Comparison of ENCODE assay signal across 22 mouse cellular contexts in the genomic region with DNA sequence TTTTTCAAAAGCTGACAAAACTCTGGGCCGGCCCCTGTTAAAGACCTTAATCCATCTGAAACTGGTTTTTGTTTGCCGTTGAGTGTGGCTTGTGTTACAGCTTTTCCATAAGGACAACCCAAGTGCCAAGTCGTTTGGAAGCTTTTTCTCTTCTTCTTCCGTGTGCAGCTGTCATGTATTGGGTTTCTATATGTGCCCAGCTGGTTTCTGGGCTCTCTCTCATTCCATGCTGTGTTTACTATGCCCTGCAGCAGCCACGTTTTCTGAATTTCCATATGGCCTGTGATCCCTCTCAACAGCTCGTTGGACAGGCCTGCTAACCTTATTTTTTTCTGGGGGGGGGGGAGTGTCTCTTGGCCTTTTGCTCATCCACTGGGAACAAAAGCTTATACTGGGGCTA. TPM values are rescaled to one million over a fixed set of nuclear protein-coding genes. Genes with fewer than 3 reads are reported as not detected.
DNase-seq lines count a peak whose midpoint lies in the region; ATAC-seq lines count a peak whose summit lies in the region.
"Had no signal": no experiment of that assay in that cellular context is flagged by ENCODE, and none has a peak within 500 bp of the region (broad histone marks: within the 10 kb centered on the region; RNA-seq: fewer than 3 reads in every experiment).

No protein-coding gene starts in this region.

- H3K27ac ChIP-seq in forebrain, embryonic 16.5 days (ENCODE audit: low read length), result no peak overlapping the region
- H3K27ac ChIP-seq in forebrain, embryonic 13.5 days, result no peak overlapping the region
- no peak overlapping the region for H3K27ac ChIP-seq in limb, embryonic 13.5 days
- no peak overlapping the region for H3K27ac ChIP-seq in limb, embryonic 10.5 days
- no peak overlapping the region for H3K27ac ChIP-seq in embryonic facial prominence, embryonic 15.5 days (replicated peaks)
- peak overlapping the region; percentile 52; the same call in 1 of the 2 replicates for H3K27ac ChIP-seq in stomach, embryonic 16.5 days (ENCODE audit: low read length)
- H3K27ac ChIP-seq: hindbrain, embryonic 15.5 days had no signal

- peak; percentile 49; the same call in 1 of the 2 replicates for ATAC-seq in forebrain, embryonic 16.5 days
- ATAC-seq in forebrain, embryonic 13.5 days, result no peak
- peak; percentile 44; the same call in 1 of the 2 replicates for ATAC-seq in limb, embryonic 13.5 days (ENCODE audit: low FRiP score, low read depth)
- peak; percentile 55; the same call in 1 of the 2 replicates for ATAC-seq in embryonic facial prominence, embryonic 15.5 days (ENCODE audit: insufficient number of reproducible peaks, low FRiP score, low TSS enrichment, low read depth)
- ATAC-seq in stomach, embryonic 16.5 days (ENCODE audit: insufficient read depth, low FRiP score), result no peak

- no peak overlapping the region for H3K9ac ChIP-seq in forebrain, embryonic 16.5 days (replicated peaks; ENCODE audit: low read depth, low read length)
- H3K9ac ChIP-seq in forebrain, embryonic 13.5 days, result no peak overlapping the region
- H3K9ac ChIP-seq in limb, embryonic 13.5 days, result no peak overlapping the region
- H3K9ac ChIP-seq in embryonic facial prominence, embryonic 15.5 days, result no peak overlapping the region
- H3K9ac ChIP-seq in stomach, embryonic 16.5 days (ENCODE audit: low read length), result no peak overlapping the region
- H3K9ac ChIP-seq: embryonic facial prominence, embryonic 12.5 days; heart, embryonic 12.5 days; hindbrain, embryonic 15.5 days had no signal

- H3K36me3 ChIP-seq in forebrain, embryonic 16.5 days (ENCODE audit: control insufficient read depth, insufficient read depth), result no peaks in the 10 kb centered on the region
- H3K36me3 ChIP-seq in forebrain, embryonic 13.5 days (ENCODE audit: poor library complexity, severe bottlenecking), result no peaks in the 10 kb centered on the region
- no peaks in the 10 kb centered on the region for H3K36me3 ChIP-seq in limb, embryonic 13.5 days
- H3K36me3 ChIP-seq in limb, embryonic 10.5 days, result no peaks in the 10 kb centered on the region
- H3K36me3 ChIP-seq in embryonic facial prominence, embryonic 15.5 days, result no peaks in the 10 kb centered on the region
- no peaks in the 10 kb centered on the region for H3K36me3 ChIP-seq in stomach, embryonic 16.5 days (ENCODE audit: control insufficient read depth, insufficient read depth, low read length)
- H3K36me3 ChIP-seq: embryonic facial prominence, embryonic 12.5 days; heart, embryonic 12.5 days; hindbrain, embryonic 15.5 days had no signal

- H3K27me3 ChIP-seq in forebrain, embryonic 16.5 days (replicated peaks; ENCODE audit: control insufficient read depth, insufficient read depth, low read length), result no peaks in the 10 kb centered on the region
- no peaks in the 10 kb centered on the region for H3K27me3 ChIP-seq in forebrain, embryonic 13.5 days
- H3K27me3 ChIP-seq in limb, embryonic 13.5 days, result no peaks in the 10 kb centered on the region
- H3K27me3 ChIP-seq in limb, embryonic 10.5 days (ENCODE audit: low read depth, poor library complexity, severe bottlenecking), result no peaks in the 10 kb centered on the region
- H3K27me3 ChIP-seq in embryonic facial prominence, embryonic 15.5 days, result no peaks in the 10 kb centered on the region
- H3K27me3 ChIP-seq in stomach, embryonic 16.5 days (ENCODE audit: control insufficient read depth, insufficient read depth, low read length), result no peaks in the 10 kb centered on the region
- H3K27me3 ChIP-seq: embryonic facial prominence, embryonic 12.5 days; heart, embryonic 12.5 days; hindbrain, embryonic 15.5 days had no signal

- DNase-seq in limb, embryonic 10.5 days (ENCODE audit: low spot score), result no peak
- no peak for DNase-seq in left cerebral cortex, postnatal 25 days (ENCODE audit: low spot score in 2 of 2)
- DNase-seq: adrenal gland, adult 2 months; adrenal gland, postnatal 25 days; cerebellum, adult 2 months; embryo, embryonic 11 days; gastrocnemius, postnatal 14 days; heart, postnatal 36 days; kidney, adult 11 months had no signal

- 39% methylated on average over 6 of the region's 6 CpGs for WGBS in forebrain, embryonic 16.5 days
- 60% methylated on average over 6 of the region's 6 CpGs for WGBS in forebrain, embryonic 13.5 days
- 37% methylated on average over 6 of the region's 6 CpGs for WGBS in limb, embryonic 13.5 days
- 83% methylated on average over 6 of the region's 6 CpGs for WGBS in limb, embryonic 10.5 days
- 32% methylated on average over 6 of the region's 6 CpGs for WGBS in embryonic facial prominence, embryonic 15.5 days
- 45% methylated on average over 6 of the region's 6 CpGs for WGBS in stomach, embryonic 16.5 days

- no peak overlapping the region for H3K4me2 ChIP-seq in forebrain, embryonic 16.5 days (ENCODE audit: low read length)
- no peak overlapping the region for H3K4me2 ChIP-seq in forebrain, embryonic 13.5 days
- no peak overlapping the region for H3K4me2 ChIP-seq in limb, embryonic 13.5 days (replicated peaks)
- H3K4me2 ChIP-seq in embryonic facial prominence, embryonic 15.5 days (replicated peaks), result no peak overlapping the region
- H3K4me2 ChIP-seq in stomach, embryonic 16.5 days (ENCODE audit: low read depth, low read length), result no peak overlapping the region
- H3K4me2 ChIP-seq: embryonic facial prominence, embryonic 12.5 days; heart, embryonic 12.5 days; hindbrain, embryonic 15.5 days had no signal

- no peaks in the 10 kb centered on the region for H3K9me3 ChIP-seq in forebrain, embryonic 16.5 days (ENCODE audit: control insufficient read depth, low read length)
- H3K9me3 ChIP-seq in forebrain, embryonic 13.5 days (replicated peaks), result no peaks in the 10 kb centered on the region
- H3K9me3 ChIP-seq in limb, embryonic 13.5 days, result no peaks in the 10 kb centered on the region
- no peaks in the 10 kb centered on the region for H3K9me3 ChIP-seq in limb, embryonic 10.5 days (replicated peaks)
- H3K9me3 ChIP-seq in embryonic facial prominence, embryonic 15.5 days (replicated peaks), result no peaks in the 10 kb centered on the region
- no peaks in the 10 kb centered on the region for H3K9me3 ChIP-seq in stomach, embryonic 16.5 days (replicated peaks; ENCODE audit: control insufficient read depth, low read length)
- H3K9me3 ChIP-seq: embryonic facial prominence, embryonic 12.5 days; heart, embryonic 12.5 days; hindbrain, embryonic 15.5 days had no signal

- H3K4me1 ChIP-seq in forebrain, embryonic 16.5 days (replicated peaks; ENCODE audit: control insufficient read depth, insufficient read depth, low read length), result peaks cover 3% of the 10 kb centered on the region; the same call in 1 of the 2 replicates
- peaks cover 4% of the 10 kb centered on the region; the same call in 1 of the 2 replicates for H3K4me1 ChIP-seq in forebrain, embryonic 13.5 days
- peaks cover 11% of the 10 kb centered on the region for H3K4me1 ChIP-seq in limb, embryonic 13.5 days
- H3K4me1 ChIP-seq in limb, embryonic 10.5 days, result peaks cover 23% of the 10 kb centered on the region
- H3K4me1 ChIP-seq in embryonic facial prominence, embryonic 15.5 days, result peaks cover 8% of the 10 kb centered on the region; the same call in 1 of the 2 replicates
- peaks cover 13% of the 10 kb centered on the region for H3K4me1 ChIP-seq in stomach, embryonic 16.5 days (ENCODE audit: control insufficient read depth, insufficient read depth, low read length)
- H3K4me1 ChIP-seq: embryonic facial prominence, embryonic 12.5 days had no signal

- no peak overlapping the region for H3K4me3 ChIP-seq in forebrain, embryonic 16.5 days (replicated peaks; ENCODE audit: low read length)
- H3K4me3 ChIP-seq in forebrain, embryonic 13.5 days, result no peak overlapping the region
- no peak overlapping the region for H3K4me3 ChIP-seq in limb, embryonic 13.5 days
- H3K4me3 ChIP-seq in limb, embryonic 10.5 days, result no peak overlapping the region
- H3K4me3 ChIP-seq in embryonic facial prominence, embryonic 15.5 days (replicated peaks), result no peak overlapping the region
- H3K4me3 ChIP-seq in stomach, embryonic 16.5 days (replicated peaks; ENCODE audit: low read length), result no peak overlapping the region
- H3K4me3 ChIP-seq: embryonic facial prominence, embryonic 12.5 days; heart, embryonic 12.5 days; hindbrain, embryonic 15.5 days had no signal

- intact Hi-C loops in left cerebral cortex, postnatal 25 days (cut with DNase I), result no loop called here

RNA-seq across cellular contexts. Expression of gene Gucy2d, which starts 15.8 kb away (rescaled TPM):
- polyA plus RNA-seq in forebrain, embryonic 16.5 days (2015; fragmentation: Nextera tagmentation; extraction: Ambion mirVana), result not detected in 2 replicates
- polyA plus RNA-seq in forebrain, embryonic 13.5 days (2015; fragmentation: Nextera tagmentation; extraction: Ambion mirVana), result not detected in 2 replicates
- polyA plus RNA-seq in limb, embryonic 13.5 days (2015; fragmentation: Nextera tagmentation; extraction: Ambion mirVana), result not detected in 2 replicates
- 0.05 TPM in 1 of 2 replicates, not detected in the other for polyA plus RNA-seq in limb, embryonic 10.5 days (2016; fragmentation: Nextera tagmentation; extraction: Ambion mirVana)
- polyA plus RNA-seq in embryonic facial prominence, embryonic 15.5 days (2015; fragmentation: Nextera tagmentation; extraction: Ambion mirVana), result 0.11 TPM in 1 of 2 replicates, not detected in the other
- 0.12 TPM in 1 of 2 replicates, not detected in the other for polyA plus RNA-seq in stomach, embryonic 16.5 days (2015; fragmentation: Nextera tagmentation; extraction: Ambion mirVana)
- not detected for total RNA-seq in left cerebral cortex, postnatal 25 days (2021)
- total RNA-seq: adrenal gland, adult 2 months; adrenal gland, postnatal 25 days; ES-E14 had no signal
- polyA plus RNA-seq: adrenal gland, adult 2 months; gonadal fat pad, adult 2 months; heart, embryonic 12.5 days; heart, embryonic 16.5 days; hindbrain, embryonic 11.5 days; intestine, embryonic 14.5 days had no signal

Comparison
In these comparisons a context has a peak if more than half of its experiments do, and no peak if none do; other contexts are left out.
1. ATAC-seq: peak in forebrain, embryonic 16.5 days (single experiment), limb, embryonic 13.5 days (single experiment) and embryonic facial prominence, embryonic 15.5 days (single experiment); none in forebrain, embryonic 13.5 days (single experiment) and stomach, embryonic 16.5 days (single experiment).